Mouse (Mus musculus): ENCODE data around the gene Pde4d. TPM values are rescaled to one million over a fixed set of nuclear protein-coding genes. Genes with fewer than 3 reads are reported as not detected.

The Pde4d gene
- total RNA-seq, 1 experiment from 2014 or later, result 8.3 TPM

DNA sequence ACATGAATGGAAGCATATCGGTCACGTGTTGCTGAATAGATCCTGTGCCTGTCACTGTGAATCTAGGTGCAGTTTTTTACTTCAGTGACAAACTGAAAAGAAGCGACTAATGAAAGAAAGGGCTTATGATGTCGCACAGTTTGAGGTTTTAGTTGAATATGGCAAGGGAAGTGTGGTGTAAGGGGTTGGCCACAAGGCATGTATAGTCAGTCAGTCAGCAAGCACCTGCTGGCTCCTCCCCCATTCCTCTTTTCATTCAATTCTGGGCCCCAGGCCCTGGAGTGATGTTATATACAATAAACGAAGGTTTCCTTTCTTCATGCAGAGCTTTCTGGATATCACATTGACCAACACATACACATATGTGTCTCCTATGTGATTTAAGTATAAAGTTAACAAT is 412.4 kb downstream of the Pde4d start:
- no peak for ATAC-seq (ENCODE audit: extremely low read depth, insufficient number of reproducible peaks, low FRiP score, poor library complexity, severe bottlenecking)

DNA sequence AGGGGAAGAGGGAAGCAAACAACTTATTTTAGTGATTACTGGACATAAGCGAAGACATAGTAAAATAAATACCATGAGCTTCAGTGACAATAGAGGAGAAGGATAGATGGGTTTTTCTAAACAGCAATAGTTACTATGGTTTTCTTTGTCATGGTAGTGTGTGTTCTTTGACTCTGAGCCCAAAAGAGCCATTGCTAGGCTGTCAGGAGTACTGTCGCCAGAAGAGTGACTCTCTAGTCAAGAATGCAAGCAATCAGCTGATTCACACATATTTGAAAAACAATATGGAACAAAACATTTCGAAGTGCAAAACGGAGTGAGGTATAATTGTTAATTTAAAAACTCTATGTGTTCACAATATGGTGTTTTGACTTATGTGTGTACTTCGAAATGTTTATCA is 450.4 kb downstream of the Pde4d start:
- ATAC-seq (ENCODE audit: extremely low read depth, insufficient number of reproducible peaks, low FRiP score, poor library complexity, severe bottlenecking), result no peak

DNA sequence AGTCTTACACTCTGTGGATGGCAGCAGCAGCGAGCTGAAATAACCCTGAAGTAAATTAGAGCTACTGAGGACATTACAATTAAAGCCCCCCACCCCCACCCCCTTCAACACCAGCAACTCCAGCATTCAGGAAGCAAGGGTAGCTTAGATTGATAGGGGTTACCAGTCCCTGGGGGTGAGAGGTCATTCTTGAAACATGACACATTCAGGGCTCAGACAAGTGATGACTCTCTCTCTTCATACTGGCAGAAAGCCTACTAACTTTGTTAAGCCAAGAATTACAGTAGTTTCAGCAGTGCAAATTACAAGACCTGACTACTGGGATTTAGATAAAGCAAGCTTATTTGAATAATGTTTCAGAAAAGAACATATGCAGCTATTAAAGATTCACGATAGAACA is 455.4 kb downstream of the Pde4d start:
- ATAC-seq (ENCODE audit: extremely low read depth, insufficient number of reproducible peaks, low FRiP score, poor library complexity, severe bottlenecking), result no peak

DNA sequence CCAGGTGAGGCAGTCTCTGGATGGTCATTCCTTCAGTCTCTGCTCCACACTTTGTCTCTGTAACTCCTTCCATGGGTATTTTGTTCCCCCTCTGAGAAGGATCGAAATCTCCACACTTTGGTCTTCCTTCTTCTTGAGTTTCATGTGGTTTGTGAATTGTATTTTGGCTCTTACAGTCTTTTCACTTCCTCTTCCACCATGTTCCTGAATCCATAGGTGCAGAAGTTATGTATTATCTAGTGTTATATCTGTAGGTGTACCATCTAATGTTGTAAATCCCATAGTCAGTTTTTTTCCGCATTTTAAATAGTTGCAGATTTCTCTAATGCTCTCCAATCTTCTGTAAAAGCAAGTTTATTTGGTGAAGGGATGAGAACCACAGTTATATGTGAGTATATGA is 459.4 kb downstream of the Pde4d start:
- ATAC-seq (ENCODE audit: extremely low read depth, insufficient number of reproducible peaks, low FRiP score, poor library complexity, severe bottlenecking), result no peak

DNA sequence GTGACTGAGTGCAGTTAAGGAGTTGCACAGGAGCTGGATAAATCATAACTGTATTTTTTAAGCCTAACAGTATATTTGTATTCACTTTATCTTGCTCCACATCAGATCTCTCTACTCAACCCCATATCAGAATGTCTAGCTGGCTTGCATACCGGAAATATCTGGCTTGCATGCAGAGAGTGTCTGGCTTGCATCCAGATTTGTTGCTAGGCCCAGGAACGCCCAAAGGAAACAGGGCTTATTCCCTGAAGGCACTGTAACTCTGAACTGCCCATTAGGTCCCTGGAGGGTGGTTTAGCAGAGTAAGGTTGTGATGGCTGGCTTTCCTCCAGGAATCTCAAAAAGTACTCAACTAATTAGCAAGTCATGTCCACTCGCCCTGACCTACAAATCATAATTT is 464.9 kb downstream of the Pde4d start:
- no peak for ATAC-seq (ENCODE audit: extremely low read depth, insufficient number of reproducible peaks, low FRiP score, poor library complexity, severe bottlenecking)

DNA sequence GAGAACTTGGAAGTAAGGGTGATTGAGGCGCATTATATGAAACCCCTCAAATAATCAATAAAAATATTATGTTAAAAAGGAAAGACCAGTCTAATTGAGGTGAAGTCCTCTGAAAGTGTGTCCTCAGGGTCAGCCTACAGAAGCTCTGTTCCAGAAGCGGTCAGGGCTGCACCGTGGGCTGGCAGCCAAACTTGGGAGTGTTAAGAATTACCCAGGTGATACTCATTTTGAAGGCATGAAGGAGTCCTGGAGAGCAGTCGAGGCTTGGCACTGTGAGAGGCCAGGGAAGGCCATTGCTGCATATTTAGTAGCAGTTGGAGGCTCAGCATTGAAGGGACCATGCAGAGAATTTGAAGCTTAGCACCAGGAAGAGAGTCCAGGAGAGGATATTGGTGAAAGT is 471.4 kb downstream of the Pde4d start:
- ATAC-seq (ENCODE audit: extremely low read depth, insufficient number of reproducible peaks, low FRiP score, poor library complexity, severe bottlenecking), result no peak

GRCm38 (mm10) chr13:108934854-108935253 is 485.1 kb downstream of the Pde4d start:
- no peak for ATAC-seq (ENCODE audit: extremely low read depth, insufficient number of reproducible peaks, low FRiP score, poor library complexity, severe bottlenecking)

DNA sequence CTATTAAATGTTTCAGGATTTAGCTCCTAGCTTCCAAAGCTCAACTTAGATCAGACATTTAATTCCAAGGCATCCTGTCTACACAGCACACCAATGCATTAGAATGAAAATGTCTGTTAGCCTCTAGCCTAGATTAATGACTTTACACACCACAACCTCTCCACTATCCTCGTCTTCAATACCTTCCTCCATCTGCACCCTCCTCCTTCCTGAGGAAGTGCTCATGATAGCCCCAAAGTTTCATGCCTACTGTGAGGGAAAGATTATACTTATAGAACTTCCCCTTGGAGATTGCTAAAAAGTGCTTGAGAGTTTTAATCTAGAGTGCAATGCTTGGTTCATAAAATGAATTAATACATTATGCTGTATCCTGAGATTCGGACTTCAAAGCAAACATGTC is 487.5 kb downstream of the Pde4d start:
- no peak for ATAC-seq (ENCODE audit: extremely low read depth, insufficient number of reproducible peaks, low FRiP score, poor library complexity, severe bottlenecking)

DNA sequence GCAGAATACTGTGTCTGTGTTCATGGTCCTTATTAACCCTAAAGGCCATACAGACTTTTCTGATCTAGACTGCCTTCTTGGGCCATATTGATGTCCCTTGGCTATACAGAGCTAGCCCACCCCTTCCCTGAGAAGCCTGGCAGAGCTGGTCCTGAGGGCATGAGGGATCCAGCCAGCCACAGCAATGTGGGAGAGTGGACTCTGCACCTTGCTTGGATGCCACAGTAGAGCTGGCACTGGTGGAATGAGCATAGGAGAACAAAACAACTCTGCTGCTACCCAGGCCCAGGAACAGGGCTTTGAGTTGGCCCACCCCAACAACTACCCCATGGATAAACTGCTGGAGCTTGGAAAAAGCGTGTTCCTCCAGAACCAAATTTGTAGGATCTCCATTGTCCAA is 503.2 kb downstream of the Pde4d start:
- no peak for ATAC-seq (ENCODE audit: extremely low read depth, insufficient number of reproducible peaks, low FRiP score, poor library complexity, severe bottlenecking)

- no peak for ATAC-seq (ENCODE audit: extremely low read depth, insufficient number of reproducible peaks, low FRiP score, poor library complexity, severe bottlenecking)
These were observed 506.3 kb downstream of the Pde4d start for GRCm38 (mm10) chr13:108956059-108956458.

DNA sequence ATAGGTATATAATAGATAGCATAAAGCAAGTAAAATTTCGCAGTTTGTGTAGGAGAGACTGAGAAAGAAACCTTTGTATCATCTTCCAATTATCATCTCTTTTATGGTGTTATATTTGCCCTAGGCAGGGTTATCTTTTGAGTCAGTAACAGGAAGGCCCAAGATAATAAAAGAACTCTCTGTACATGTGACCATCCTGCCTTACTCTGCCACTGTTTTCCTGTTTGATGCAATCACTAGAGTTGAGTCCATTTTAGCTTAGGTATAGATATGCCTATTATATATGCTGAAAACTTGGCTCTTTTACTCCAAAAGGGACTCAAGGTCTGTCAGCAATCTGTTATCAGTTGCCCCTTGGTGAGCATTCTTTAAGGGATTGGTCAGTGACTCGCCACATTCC is 514.3 kb downstream of the Pde4d start:
- no peak for ATAC-seq (ENCODE audit: extremely low read depth, insufficient number of reproducible peaks, low FRiP score, poor library complexity, severe bottlenecking)

GRCm38 (mm10) chr13:108981144-108981543 is 531.4 kb downstream of the Pde4d start:
- ATAC-seq (ENCODE audit: extremely low read depth, insufficient number of reproducible peaks, low FRiP score, poor library complexity, severe bottlenecking), result no peak

DNA sequence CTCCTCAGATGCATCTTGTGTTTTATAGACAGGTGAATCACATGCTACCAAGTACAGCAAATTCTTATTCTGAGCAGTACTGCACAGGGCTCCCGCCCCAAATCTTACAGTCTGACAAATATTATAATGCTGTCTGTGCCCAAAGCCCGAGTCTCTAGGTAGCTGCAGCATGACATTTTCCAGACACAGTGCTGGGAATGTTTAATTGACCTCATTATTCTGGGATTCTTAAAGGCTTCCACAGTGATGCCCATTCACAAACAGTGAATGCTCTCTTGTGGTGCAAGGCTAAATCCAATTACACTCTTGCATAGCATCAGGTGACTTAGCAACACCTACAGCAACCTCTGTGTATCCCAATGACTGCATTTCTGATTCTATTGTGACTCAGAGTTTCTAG is 549.0 kb downstream of the Pde4d start:
- no peak for ATAC-seq (ENCODE audit: extremely low read depth, insufficient number of reproducible peaks, low FRiP score, poor library complexity, severe bottlenecking)

DNA sequence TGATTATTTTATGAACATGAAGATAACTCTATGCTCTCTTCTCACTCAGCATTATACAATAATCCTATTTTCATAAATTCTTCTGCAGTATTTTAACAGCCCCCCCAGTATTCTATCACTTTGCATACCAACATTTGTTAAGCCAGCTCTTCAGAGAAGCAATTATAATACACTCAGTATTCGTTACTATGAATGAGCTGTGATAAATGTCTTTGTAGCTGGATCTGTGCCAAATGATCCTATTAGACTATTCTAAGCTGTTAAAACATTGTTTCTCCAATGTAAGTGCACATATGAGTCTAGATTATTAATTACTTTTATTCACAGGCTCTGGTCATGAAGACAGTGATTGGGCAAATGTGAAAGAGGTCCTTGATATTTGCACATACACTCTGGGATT is 575.0 kb downstream of the Pde4d start:
- no peak for ATAC-seq (ENCODE audit: extremely low read depth, insufficient number of reproducible peaks, low FRiP score, poor library complexity, severe bottlenecking)

DNA sequence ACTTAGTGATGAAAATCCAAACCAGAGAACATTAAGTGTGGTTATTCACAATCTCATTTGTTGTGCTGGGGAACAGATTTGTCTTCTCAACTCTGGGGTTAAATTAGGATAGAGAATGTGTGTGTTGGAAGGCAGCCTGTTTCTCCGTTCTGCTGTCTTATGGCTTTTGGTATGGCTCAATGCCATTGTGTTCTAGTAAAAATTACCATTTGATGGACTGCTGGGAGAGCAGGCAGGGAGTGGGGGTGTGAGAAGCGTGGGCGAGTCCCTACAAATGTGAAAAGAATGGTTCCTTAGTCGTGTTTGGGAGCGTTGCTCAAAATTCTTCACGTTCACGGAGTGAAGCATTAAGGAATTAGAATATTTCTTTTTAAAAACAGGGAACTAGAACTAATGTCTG is 597.4 kb downstream of the Pde4d start:
- ATAC-seq (ENCODE audit: extremely low read depth, insufficient number of reproducible peaks, low FRiP score, poor library complexity, severe bottlenecking), result no peak

GRCm38 (mm10) chr13:109052805-109053204 is 603.1 kb downstream of the Pde4d start:
- ATAC-seq (ENCODE audit: extremely low read depth, insufficient number of reproducible peaks, low FRiP score, poor library complexity, severe bottlenecking), result no peak

DNA sequence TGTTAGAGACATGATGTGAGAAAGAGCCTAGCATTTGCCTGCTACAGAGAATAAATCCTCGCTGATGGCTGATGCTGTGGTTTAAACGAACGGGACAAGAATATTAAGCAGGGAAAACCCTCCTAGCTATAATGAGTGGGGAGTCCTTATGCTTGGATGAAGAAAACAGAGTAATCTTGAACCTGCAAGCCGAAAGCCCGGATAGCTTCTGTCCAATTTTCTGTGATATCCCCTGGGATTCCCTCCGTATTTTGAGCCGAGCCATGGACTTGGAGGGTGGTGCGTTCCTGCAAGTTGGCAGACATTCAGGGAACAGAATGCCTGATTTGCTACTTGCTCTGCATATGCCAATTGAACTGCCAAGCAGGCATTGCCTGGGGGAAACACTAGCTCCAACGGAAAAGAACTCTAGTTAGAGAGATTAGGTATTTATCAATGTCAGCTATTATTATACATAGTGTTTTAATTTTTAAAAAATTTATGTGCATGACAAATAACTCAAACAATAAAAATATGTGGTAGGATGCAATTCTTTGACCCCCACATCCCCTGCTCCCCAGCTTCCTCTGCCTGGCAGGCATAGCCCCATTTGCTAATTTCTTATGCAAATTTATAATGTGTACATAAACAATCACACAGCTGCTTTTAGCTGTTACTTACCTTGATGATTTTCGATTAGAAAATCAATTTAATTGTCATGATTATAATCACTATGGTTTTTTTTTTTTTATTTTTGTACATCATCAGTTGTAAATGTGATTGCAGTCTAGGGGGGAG is 603.7 kb downstream of the Pde4d start:
- ATAC-seq (ENCODE audit: extremely low read depth, insufficient number of reproducible peaks, low FRiP score, poor library complexity, severe bottlenecking), result no peak

DNA sequence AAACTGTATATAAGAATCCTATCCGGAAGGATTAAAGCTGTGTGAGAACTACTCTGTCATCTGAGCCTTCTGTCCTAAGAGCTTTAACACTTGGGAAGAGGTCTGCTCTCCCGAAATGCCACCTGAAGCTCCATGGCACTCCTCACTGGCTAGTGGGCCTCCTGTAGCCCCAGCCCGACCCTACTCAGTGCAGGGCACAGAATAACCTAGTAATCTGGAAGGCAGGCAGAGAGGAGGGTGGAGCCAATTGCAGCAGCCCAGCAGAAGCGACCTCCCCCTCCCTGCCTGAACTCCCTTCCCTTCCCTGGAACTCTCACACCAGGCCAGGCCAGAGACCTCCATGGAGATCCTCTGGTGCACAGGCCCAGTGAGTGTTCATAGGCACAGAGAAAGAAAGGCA is 608.3 kb downstream of the Pde4d start:
- no peak for ATAC-seq (ENCODE audit: extremely low read depth, insufficient number of reproducible peaks, low FRiP score, poor library complexity, severe bottlenecking)

DNA sequence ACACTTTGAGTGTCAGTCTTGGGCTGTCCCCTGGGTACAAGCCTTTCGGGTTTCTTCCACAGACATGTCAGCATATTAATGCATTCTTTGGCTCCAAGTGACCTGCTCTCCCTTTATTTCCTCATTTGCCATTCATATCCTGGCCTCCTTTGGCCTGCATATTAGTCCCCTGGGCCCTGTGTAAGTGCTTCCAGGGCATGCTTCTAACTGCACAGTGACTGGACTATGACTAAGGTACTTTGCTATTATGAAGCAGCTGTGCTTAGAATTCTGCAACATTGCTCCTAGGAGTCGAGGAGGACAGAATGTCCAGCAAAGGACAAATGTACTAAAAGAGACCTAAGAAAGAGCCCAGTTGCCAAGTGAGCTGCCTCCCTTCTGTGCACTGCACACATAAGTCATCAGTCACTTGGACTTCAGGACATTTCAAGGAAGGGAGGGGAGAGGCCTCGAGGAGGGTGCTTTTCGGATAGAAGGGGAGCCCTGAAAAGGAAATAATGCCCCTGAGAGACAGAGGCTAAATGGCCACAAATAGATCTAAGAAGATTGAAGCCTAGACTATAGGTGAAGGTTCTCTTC is 616.9 kb downstream of the Pde4d start:
- no peak for ATAC-seq (ENCODE audit: extremely low read depth, insufficient number of reproducible peaks, low FRiP score, poor library complexity, severe bottlenecking)

DNA sequence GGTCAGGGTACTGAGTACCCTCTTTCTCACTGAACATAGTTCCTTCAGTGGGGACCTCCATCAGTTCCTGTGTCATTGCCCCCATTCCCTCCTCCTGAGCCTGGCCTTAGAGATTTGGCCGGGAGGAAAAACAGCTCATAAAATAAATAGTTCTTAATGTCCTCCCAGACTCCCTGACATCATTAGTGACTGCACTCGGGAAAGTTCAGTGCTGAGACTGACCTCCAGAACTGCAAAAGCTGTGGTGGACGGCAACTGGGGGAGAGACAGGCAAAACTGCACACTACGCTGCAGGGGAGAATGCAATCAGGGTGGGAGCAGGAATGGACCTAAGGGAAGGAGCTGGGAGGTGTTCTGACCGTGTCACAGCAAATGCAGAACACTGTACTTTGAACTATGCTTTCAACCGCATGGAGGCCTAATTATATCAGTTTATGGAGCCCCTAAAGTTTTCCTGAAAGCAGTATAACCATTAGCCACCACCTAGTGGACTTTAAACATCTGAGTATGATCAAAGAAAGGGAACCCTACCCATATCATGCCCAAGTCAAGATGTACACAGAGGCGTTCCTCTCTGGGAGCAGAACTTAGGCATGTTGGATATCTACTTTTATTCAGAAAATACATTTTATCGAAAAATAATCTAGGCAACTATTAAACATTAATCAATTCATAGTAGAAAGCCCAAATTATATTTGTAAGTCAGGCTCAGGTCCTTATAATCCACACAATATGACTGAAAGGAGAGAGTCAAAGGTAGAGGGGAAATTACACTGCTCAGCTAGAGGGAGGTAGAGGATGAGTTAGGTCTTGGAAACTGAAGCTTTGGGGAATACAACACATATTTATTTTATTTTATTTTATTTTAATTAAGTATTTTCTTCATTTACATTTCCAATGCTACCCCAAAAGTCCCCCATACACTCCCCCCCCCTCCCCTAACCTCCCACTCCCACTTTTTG is 618.8 kb downstream of the Pde4d start:
- no peak for ATAC-seq (ENCODE audit: extremely low read depth, insufficient number of reproducible peaks, low FRiP score, poor library complexity, severe bottlenecking)
